Mouse (Mus musculus): ENCODE data around the gene Tjp1.

The Tjp1 gene

DNA sequence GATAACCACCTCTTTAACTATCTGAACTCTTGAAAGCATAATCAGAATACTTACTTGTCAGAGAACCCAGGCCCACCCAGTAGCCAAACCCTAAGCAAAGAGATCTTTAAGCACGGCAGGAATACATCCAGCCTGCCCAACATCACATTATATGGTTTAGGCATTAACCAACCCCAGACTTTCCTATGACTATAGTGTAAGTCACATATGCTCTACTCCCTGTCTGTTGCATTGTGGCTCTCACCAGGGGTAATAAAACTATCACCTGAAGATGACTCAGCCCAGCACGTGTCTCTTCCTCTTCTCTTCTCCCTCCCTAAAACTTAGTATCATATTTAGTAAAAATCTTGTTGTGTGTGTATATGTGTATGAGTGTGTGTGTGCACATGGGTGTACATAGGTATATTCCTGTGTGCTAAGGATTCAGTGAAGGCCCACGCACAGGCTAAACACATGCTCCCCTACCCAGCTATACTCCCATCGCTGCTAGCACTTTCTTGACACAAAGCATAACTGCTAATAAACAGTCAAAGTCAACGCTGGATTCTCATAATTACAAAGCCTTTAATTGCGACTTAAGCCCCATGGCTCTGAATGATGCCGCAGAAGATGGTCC is 139.9 kb downstream of the Tjp1 start:
- DNase-seq, result no peak

DNA sequence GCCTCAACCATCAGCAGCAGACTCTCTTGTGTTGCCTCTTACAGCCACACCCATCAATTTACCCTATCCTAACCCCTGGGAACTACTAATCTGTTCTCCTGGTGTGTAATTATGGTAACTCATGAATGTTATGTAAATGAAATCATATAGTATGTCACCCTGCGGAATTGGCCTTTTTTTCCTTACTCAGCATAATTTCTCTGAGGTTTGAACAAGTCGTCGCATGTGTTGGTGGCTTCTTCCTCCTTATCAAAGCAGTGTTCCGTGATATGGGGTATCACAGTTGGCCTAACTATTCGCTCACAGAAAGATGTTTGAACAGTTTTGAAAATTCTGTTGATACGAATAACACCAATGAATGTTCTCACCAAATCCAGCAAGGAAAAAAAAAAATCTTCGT is 142.8 kb downstream of the Tjp1 start:
- DNase-seq, result no peak

DNA sequence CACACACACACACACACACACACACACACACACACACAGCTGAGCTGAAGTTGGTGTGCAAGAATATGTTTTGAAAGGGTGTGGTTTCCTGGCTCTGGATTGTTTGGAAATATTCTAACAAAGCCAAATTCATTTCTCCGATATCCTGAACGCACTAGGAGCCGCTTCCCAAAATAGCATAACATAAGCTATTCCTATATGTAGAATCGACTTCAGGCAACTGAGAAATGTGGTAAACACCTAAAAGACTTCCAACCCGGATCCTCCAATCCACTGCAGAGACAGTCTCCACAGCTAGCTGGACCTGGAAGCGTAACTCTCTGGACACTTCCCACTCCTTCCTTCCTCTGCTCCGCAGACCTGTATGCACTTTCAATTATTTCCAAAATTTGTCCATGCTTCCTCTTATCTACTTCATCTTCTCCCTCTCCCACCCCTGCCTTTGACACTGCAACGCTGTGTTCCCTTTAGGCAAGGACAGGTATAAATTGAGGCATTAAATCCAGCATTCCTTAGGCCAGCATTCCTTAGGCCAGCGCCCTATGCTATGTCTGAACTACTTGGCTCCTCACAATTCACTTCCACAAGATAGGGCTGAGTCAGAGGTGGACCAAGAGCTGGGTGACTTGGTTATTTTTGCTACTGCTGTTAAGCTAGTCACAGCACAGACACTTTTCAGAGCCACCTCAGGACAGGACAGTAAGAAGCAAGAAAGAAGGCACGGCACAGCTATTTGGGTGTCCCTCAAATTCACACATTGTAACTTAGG is 144.9 kb downstream of the Tjp1 start:
- DNase-seq, result no peak

DNA sequence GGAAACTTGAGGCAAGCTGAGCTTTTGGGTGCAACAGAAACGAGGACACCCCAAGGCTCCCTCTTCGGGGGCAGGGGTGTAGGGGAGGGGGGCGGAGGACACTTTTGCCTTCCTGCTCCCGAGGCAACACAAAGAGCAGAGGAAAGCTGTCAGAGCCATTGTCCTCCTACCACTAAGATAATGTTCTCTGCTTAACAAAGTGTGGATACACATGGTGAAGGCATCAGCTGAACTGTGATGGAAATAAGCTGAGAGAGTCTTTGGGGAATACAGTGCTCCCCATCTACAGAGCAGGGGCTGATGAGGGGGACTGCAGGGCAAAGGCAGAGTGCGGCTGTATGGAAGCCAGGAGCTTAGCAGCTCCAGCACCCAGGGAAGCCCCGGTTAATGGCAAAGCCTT is 145.7 kb downstream of the Tjp1 start:
- DNase-seq, result no peak

DNA sequence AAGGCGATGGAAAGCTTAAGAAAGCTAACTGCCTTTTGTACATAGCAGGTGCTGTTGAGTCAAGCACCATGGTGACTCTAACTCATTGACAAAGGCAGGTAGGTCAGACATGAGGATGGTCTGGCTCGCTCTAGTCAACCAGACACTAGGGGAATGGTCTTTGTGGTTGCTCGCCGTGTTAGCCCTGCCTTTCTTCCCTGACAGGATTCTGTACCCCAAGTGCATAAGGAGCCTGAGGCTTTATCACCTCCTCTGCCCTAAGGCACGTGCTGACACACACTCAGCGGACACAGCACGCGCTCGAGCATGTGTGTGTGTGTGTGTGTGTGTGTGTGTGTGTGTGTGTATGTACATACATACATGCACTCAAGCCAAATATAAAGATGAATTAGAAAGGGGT is 146.9 kb downstream of the Tjp1 start:
- no peak for DNase-seq

DNA sequence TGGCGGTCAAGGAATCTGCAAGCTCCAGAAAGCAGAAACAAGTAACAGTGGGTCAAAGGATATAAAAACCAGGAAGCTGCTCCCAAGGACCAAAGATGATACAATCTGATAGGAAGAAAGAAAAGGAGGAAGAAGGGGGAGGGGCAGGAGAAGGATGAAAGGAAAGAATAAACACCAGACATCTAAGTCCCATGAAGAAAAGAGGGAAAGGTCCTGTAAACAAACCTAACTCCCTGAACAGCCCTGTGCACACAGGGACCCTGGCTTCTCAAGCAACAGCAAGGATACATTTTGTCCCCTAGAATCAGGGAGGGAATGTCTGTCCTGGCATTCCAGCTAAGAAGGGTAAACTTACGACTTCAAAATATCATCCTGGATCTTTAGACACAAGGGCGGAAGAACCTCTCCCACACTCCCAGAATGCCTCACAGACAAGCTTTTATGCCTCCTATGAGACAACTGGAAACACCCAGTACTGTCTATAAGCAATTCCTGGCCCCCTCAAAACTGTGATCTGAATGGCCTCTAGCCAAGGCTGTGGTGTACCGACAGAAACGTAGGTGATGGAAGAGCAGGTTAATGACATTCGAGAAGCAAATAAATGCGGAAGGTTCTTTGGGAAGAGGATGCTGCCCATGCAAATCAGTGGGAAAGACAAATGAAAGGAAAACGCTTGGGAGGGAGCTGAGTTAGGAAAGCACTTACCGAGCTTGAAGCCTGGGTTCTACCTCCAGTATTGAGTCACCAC is 148.6 kb downstream of the Tjp1 start:
- no peak for DNase-seq

DNA sequence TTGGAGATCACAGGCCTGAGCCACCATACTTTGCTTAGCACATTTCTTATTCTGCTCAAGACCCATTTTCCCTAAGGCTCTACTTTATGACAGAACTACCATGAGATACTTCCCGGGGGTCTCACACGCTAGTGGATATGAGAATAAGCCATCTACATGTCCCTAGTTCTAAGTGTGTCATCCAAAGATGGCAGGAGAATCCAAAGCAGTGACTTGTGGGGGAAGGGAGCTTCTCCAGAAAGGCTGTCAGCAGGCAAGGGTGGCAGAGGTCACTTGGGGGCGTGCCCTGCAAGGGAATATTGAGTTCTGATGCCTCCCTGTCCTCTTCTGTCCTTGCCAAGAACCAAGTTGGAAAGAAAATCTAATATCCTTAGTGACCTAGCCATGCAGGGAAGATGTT is 150.1 kb downstream of the Tjp1 start:
- no peak for DNase-seq

DNA sequence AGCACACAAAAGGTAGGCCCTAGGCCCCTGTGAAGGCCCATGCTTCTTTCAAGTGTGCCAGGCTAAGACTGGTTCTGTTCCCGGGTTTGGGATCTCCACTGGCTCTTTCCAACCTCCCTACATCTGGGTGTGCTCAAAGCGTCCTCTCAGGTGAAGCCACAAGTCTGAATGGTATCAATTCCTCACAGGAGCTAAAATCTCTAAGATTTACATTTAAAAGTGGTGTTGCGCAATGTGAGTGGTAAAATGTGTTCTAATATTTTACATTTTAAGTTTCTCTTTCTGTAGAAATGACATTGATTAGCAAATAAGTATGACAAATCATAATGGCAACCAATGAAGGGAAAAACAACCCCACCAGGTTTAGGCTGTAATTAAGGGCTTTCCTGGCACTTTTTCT is 152.0 kb downstream of the Tjp1 start:
- no peak for DNase-seq

DNA sequence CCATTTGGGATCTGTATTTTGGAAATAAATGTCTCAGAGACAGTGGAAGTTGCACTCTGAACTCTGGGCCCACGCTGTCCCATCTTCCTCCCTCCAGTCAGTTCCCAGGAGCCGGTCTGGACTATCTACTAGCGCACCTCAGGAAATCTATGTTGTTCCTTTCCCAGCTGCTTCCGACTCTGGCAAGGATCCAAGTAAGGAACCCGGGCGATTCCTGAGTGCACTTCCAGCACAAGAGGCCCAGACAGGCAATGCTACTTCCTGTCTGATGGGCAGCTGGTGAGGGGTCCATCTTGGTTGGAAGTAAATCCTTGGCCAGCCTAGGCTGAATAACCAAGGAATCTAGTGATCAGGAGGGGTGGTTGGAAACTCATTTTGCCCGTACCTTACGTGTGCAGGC is 152.4 kb downstream of the Tjp1 start:
- DNase-seq, result no peak

DNA sequence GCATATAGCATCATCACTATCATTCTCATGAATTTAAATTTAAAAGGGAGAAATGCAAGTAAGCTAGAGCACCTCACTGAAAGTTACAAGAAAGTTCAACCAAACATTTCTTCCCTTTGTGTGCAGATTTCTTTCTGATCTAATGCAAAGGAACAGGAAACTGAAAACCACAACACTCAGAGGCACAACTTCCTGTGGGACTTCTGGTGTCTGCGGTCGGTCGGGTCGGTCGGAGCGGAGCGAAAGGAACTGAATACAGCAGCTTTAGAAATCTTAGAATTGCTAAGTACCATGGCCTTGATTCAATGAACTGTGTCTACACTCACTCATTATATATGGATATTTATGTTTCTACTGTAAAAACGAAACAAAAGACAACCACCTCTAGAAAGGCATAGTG is 154.2 kb downstream of the Tjp1 start:
- no peak for DNase-seq

DNA sequence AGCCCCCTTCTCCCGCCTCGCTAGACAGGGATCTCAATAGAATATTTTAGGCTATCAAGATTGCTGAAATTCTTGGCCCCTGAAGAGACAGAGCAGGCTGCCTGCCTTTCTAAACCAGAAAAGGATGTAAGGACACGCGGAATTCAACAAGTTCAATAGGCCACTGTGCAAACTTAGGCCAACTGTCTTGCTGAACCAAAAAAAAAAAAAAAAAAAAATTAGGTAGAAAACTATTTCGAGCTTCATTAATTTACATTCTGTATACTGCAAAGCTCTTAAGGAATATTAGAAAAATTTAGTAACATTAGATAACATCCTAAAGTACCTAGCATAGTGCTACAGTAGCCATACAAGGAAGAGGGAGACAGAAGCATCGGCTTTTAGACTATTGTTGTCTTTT is 155.8 kb downstream of the Tjp1 start:
- no peak for DNase-seq

DNA sequence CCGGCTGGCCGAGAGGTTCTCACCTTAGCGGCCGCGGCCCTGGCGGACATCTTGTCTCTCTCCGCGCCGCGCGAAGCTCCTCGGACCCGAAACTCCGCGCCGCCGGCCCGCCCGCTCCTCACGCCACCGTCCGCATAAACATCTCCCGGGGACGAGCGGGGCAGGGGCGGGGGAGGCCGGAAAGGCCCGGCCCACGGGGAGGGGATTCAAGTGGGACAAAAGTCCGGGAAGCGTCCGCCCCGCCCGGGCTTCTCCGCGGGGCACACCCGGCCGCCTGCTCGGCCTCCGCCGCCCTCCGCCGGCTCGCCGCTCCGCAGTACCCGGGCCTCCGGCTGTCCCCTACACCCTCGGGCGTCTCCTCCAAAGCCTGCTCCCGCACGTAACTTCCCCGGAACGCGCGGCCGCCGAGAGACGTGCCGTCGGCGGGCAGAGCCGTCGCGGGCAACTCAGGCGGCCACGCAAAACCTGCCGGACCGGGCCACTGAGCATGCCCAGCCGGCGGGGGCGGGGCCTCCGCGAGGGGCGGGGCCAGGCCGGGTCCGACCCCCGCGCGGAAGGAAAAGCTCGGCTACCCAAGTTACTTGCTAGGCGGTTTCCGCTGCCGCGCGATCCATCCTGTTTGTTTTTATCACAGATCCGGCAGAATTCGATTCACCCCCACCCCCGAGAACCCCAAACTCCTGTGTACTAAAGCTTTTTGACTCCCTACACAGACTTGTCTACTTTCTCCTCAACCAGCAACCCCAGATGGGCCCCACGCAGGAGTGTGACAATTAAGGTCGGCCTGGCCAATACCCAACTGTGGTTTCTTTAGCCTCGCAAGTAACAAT is 156.6 kb downstream of the Tjp1 start:
- peak; percentile 91 for DNase-seq

DNA sequence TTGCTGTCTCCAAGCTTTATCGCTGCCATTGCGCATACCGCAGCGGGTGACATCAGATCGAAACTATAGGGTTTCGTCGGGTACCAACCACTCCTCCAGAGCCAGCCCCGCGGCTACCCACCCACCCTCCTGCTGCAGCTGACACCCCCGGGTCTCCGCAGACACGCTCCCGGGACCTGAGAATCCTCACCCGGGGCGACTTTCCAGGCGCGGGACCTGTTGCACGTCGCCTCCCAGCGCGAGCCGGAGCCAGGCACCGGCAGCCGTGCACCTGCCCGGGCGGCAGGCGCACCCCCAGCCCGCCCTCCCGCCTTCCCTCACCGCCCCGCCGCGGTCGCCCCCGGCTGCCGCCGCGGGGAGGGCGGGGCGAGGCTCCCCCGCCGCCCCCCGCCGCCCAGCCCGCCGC is 157.2 kb downstream of the Tjp1 start:
- no peak for DNase-seq

DNA sequence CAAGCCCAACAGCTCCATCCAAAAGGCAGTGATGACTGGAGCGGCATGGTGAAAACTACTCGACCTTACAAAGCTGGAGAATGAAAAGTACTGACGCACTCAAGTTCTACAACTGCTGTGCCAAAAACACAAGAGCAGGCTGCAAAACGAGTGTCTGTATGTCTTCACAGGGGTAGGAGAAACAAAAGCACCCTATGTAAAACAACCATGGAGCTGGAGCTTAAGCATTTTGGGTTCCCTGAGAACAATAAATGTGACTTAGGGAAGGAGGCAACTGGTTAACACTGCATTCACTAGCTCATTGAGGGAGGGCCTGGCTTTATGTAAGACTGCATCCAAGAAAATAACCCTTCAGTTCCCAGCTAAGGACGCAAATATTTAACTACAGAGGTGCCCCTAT is 158.5 kb downstream of the Tjp1 start:
- DNase-seq, result no peak

DNA sequence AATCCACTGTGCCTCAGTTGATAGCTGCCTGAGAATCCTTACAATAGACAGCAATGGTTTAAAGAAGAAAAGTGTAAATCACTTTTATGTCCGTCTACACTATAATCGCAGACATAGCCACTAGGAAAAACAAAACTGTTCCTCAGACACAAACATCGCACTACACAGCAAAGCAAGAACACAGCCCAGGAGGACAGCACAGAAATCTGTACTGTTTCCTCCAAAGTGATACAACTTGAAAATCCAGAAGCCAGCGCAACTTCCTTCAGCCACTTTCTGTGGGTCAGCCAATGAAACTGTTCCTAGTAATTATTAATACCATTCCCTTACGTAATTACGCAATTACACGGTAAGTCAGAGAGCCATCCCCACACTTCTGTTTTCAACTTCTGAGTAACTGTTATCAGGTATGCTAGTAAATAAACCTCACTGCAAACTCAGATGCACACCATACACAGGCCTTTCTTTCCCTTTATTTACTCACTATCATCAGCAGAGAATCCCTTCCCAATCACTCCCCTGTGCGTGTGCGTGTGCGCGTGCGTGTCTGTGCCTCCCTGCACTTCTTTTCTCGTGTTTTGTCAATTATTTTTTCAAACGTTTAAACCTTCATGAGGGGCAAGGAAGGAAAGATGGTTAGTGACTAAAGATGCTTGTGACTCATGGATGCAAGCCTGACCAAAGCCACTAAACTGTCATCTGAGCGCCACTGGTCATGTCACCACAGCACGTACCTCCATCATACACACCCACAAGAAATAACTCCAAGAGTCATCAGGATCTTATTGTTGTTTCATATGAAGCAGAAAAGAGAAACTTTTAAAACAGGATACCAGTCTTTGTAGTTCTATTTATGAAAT is 160.0 kb downstream of the Tjp1 start:
- no peak for DNase-seq

DNA sequence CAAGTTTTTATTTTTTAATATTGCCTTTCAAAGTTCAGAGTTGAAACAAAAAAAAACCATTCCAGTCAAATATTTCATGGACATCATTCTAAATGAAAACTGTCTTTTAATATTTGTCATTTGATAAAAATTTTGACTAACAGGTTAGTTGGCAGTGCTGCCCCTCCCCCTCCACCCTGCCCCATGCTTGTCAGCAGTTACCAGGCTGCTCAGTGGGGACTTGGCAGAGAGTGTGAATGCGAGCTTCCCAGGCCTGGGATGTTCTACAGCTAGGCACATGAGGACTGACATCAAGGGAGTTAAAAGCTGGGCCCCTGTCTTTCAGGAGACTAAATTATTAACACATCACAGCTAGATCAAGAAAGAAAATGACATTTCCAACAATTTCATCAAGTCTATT is 161.4 kb downstream of the Tjp1 start:
- no peak for DNase-seq

DNA sequence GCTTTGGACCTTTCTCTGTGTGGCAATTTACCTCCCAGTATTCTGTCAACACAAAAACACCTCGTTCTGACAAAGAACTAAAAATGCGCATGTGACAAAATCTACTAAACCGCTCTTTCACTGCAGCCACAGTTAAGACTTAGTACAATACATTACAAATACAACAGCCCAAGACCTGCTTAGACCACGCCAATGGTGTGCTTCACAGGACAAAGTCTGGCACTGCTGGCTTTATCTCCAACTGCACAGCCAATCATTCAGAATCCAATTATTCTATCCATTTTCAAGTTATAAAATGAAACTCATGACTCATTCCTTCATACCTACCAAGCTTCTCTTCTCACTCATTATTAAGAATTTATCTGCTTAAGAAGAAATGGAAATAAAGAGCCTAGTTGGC is 162.0 kb downstream of the Tjp1 start:
- DNase-seq, result no peak

DNA sequence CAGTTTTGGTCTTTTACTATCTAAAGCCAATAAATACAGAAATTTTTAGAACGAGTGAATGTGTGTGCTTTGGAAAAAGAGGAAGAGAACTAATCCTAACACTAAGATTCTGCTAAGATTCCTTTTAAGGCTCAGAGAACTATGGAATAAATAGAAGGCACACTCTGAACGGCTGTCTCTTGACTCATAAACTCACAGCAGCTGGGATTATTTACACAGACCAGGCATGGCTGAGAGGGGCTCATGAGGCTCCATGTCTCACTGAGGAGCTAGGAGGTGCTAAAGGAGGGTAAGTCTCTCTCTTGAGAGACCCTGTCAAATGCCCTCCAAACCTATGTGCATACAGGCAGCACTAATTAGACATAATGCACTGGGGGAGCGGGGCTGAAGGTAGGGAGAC is 167.3 kb downstream of the Tjp1 start:
- DNase-seq, result no peak

DNA sequence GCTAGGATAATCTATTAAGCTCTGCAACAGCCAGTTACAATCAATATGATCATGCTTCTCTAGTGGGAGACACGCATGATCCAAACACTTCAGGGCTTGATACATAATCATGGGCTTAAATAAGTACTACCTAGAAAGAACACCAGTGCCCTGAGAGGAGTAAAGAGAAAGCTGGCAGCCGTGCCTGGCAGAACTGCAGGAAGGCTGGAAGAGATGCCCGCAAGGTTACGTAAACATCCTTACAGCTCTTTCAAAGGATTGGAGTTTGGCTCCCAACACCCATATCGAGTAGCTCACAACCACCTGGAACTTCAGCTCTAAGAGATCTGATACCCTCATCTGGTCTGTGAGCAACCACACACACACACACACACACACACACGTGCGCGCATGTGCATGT is 167.8 kb downstream of the Tjp1 start:
- DNase-seq, result no peak

DNA sequence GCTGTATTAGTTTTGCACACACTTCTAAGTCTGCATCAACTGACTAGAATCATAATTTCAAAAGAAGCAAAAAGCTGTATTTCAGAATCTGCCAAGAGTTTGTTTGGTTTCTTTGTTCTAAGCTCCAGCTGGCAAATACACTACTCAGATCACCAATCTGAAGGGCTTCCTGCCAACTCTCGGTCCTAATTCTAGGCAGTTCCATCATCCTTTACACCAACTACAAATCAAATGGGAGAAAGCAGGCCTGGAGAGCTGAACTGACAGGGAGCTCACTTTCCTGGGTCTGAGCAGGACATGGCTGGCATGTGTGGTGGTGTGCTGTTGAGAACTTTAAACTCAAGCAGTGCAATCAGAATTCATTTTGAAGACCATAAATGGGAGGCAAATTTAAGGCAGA is 170.0 kb downstream of the Tjp1 start:
- DNase-seq, result peak; percentile 85

DNA sequence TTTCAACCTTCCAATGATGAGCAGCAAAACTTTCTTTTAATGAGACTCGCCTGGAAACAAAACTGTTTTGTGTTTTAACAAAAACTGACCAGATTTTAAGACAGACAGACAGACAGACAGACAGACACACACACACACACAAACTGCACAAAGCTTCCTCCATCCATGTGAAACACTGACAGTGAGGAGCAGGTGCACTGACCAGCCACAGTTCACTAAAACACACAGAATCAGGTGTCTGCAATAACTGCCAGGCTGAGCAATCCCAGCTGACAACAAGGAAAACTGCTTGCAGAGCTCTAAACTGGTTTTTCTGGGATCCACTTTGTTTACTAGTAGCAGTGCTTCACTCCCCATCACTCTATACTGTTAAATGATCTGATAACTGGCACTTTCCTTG is 171.4 kb downstream of the Tjp1 start:
- DNase-seq, result no peak

DNA sequence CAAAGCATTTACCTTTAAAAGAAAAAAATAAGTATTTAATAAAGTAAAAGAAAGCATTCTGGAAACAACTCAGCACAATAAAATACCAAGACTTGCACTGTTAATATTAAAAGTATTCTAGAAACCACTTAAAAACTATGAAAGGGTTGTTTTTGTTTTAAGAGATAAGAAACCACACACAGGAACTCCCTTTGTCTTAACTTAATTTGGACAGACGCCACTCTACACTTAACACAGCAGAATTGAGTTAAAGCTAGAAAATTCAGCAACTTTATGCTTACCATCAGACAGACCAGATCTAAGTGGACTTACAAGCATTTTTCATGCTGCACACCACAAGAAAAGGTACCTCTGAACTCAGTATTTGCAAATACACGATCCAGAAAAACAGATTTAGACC is 172.7 kb downstream of the Tjp1 start:
- DNase-seq, result no peak

All from layer of hippocampus, adult 9-11 months (tissue).